Mouse (Mus musculus) olfactory bulb, adult 2 months (tissue): ENCODE measurements around the gene Hist1h2ae.

ENCODE experiments used
- CTCF ChIP-seq: fragments of 200-500 bp; IDR thresholded peaks from 2 replicates; pipeline ENCODE4 v1.5.1; 2012; ENCODE audit warnings: low read depth, mild to moderate bottlenecking, low read length, moderate library complexity; ENCODE audit not compliant: insufficient read depth
- POLR2A ChIP-seq: fragments of 200-500 bp; IDR thresholded peaks from 2 replicates; pipeline ENCODE4 v1.6.1; 2012; ENCODE audit warnings: mild to moderate bottlenecking, low read depth, low read length, moderate library complexity; ENCODE audit not compliant: insufficient read depth

DNA sequence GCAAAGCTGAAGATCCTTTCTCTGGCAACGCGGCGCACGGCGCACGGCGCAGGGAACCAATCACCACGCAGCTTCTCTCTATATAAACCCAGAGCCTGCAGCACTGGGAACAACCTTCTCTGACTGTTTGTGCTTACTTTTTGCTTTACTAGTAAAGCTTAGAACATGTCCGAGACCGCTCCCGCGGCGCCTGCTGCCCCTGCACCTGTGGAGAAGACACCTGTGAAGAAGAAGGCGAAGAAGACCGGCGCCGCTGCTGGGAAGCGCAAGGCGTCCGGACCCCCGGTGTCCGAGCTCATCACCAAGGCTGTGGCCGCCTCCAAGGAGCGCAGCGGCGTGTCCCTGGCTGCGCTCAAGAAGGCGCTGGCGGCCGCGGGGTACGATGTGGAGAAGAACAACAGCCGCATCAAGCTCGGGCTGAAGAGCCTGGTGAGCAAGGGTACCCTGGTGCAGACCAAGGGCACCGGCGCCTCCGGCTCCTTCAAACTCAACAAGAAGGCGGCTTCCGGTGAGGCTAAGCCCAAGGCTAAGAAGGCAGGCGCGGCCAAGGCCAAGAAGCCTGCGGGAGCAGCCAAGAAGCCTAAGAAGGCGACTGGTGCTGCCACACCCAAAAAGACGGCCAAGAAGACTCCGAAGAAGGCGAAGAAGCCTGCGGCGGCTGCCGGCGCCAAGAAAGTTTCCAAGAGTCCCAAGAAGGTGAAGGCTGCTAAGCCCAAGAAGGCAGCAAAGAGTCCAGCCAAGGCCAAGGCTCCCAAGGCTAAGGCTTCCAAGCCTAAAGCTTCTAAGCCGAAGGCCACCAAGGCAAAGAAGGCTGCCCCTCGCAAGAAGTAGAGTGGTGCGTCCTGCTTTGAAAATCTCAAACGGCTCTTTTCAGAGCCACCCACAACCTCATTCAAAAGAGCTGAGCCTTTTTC lies 15.8 kb downstream of the Hist1h2ae start:
- TF ChIP-seq CTCF (no peak), POLR2A (peak; percentile 48; the same call in 1 of the 2 replicates)
